Mouse (Mus musculus): ENCODE results near the gene Atxn7l3.

Gene Atxn7l3

GRCm38 (mm10) chr11:102294887-102295597 lies 1.4 kb downstream of the Atxn7l3 start:
- peak; percentile 85 for DNase-seq (ENCODE audit: low read depth, low spot score)

DNA sequence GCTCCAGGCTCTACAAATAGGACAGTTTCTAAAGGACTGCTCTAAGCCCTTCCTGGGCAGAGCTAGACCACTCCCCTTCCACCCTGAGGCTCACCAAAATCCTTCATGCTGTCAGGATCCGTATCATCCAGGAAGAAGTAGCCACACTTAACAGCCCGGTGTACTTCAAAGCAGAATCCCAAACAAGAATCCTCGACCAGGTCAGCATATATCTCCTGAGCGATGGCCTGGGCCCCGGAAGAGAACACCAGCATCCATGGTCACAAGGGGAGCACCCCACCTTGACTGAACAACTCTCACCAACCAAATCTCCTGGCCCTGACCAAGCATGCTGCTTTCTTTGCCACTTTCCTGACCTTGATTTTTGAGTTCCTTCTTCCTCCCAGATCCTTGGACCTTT lies 2.0 kb downstream of the Atxn7l3 start:
- no peak for DNase-seq (ENCODE audit: low read depth, low spot score)

DNA sequence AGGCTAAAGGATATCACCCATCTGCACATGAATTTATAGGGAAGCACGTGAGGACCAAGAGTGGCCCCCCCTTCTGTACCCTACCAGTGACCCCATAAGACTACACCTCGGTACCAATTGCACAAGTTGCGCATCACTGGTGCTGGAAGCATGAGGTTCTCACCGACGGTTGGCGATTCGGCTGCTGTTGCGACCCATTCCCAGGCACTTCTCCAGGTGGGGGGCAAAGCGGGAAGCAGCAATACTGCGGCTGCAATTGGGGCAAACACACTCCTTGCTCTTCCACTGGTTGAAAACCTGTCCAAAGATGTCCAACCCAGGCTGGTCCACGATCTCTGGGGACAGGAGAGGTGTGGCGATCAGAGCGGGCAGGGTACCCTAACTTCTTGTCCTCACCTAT lies 2.5 kb downstream of the Atxn7l3 start:
- DNase-seq (ENCODE audit: low read depth, low spot score) = no peak

GRCm38 (mm10) chr11:102291051-102291535 lies 5.3 kb downstream of the Atxn7l3 start:
- no peak for DNase-seq (ENCODE audit: low read depth, low spot score)

DNA sequence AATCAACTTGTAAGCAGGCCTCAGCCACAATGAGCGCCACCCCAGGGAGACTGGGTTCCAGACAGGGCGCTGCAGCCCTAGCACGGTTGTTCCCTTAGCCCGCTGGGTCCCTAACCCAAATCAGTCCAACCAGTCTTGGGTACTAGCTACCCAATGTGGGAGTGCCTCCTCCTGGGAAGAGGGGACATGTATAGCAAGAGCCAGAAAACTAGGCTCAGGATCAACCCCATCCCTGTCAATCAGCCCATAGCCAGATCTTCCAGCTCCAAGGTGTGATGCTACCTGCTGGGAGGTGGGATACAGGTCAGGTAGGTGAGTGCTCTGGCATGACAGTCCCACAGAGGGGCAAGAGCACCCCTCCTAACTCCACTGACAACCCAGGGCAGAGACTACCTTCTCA lies 6.3 kb downstream of the Atxn7l3 start:
- DNase-seq (ENCODE audit: low read depth, low spot score) = no peak

DNA sequence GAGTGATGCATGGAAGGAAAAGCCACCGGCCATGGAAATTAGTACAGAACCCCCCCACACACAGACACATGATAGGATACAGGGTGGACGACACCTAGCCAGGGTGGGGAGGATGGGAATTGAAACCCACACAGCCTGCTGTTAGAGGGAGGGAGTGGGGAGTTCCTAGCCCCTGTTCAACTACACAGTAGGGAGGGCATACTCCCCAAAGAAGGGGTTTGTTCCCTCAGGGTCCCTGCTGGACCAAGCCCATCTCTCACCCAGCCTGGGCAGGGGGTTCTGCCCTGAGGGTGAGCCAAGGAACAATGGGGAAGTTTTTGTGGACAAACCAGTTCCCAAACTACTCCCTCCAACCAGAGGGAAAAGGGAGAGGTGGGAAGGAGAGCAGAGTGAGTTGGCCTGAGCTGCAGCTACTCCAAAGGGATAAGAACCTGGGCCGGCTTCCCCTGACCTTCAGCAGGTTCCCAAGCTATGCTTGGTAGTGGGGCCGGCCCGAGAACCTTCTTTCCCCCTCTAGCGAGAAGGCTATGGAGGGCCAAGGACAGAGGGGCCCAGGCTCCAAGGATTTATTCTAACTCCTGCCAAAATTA lies 6.8 kb downstream of the Atxn7l3 start:
- no peak for DNase-seq (ENCODE audit: low read depth, low spot score)

GRCm38 (mm10) chr11:102288913-102289312 lies 7.5 kb downstream of the Atxn7l3 start:
- DNase-seq (ENCODE audit: low read depth, low spot score) = no peak

GRCm38 (mm10) chr11:102288027-102288804 lies 8.2 kb downstream of the Atxn7l3 start:
- no peak for DNase-seq (ENCODE audit: low read depth, low spot score)

GRCm38 (mm10) chr11:102287485-102287884 lies 8.9 kb downstream of the Atxn7l3 start:
- no peak for DNase-seq (ENCODE audit: low read depth, low spot score)

DNA sequence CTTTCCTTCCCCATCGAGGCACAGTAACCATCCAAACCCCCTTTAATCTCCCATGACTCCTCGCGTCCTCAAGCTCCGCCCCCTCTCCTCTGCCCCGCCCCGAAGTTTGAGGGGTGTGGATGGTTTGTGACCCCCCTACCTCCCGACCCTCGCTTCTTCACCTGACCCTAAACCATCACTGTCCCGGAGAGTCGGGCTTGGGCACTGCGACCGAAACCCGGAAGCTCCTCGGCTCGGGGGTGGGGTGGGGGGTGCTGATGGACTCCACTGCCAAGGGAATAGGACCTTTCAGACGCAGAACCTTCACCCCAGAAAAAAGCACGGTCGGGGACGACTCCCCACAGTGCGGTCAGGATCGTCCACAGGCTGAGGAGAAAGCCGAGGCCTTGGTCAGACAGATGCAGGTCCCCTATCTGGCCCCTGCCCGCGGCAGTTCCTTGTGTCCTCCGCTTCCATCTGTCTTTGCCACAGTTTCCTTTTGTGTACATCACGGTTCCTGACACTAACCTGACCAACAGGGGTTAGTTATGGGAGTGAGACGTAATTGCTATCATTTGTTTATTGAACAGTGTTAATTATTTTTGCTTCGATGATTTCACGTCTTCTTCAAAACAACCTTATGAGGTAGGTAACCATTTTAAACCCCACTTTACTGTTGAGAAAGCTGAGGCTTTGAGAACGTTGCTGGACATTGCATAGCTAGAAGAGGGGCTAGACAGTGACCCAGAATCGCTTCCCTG lies 11.2 kb downstream of the Atxn7l3 start:
- DNase-seq (ENCODE audit: low read depth, low spot score) = no peak

DNA sequence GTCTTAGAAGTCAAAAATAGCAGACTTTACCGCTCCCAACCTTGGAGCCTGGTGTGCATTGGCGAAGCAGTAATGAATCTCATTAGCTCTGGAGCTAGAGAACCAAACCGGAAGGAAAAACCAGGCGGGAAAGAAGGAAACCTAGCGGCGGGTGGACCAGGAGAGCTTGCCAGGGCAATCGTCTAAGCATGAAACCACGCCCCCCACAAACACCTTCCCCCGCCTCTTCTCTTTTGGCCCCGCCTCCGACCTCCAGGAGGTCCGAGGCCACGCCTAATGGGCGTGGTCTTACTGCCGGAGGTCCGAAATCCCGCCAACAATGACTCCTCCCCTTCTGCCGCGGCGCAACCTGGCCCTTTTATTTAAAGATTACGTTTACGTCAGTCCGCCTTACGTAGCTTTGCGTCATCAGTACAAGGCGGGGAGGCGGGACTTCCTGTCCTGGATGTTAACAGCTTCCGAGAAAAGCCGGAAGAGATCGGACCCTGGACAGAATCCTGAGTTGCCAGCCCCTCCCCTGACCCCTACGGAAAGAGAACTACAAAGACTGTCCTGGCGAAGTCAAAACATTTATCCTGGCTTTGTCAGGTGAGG lies 11.8 kb downstream of the Atxn7l3 start, which contains the start of gene Tmub2:
Tmub2 (plus strand) TSS at position 431 of the 594 bp plus-strand sequence.
- peak; percentile 100 for DNase-seq (ENCODE audit: low read depth, low spot score)

- DNase-seq (ENCODE audit: low read depth, low spot score) = peak; percentile 80
Observed at GRCm38 (mm10) chr11:102283922-102284321, 12.5 kb downstream of the Atxn7l3 start.

DNA sequence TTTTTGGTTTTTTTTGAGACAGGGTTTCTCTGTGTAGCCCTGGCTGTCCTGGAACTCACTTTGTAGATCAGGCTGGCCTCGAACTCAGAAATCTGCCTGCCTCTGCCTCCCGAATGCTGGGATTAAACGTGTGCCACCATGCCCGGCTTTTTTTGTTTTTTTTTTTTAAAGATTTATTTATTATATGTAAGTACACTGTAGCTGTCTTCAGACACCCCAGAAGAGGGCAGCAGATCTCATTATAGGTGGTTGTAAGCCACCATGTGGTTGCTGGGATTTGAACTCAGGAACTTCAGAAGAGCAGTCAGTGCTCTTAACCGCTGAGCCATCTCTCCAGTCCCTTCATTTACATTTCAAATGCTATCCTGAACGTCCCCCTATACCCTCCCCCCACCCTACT lies 16.2 kb downstream of the Atxn7l3 start:
- peak; percentile 59 for DNase-seq (ENCODE audit: low read depth, low spot score)

DNA sequence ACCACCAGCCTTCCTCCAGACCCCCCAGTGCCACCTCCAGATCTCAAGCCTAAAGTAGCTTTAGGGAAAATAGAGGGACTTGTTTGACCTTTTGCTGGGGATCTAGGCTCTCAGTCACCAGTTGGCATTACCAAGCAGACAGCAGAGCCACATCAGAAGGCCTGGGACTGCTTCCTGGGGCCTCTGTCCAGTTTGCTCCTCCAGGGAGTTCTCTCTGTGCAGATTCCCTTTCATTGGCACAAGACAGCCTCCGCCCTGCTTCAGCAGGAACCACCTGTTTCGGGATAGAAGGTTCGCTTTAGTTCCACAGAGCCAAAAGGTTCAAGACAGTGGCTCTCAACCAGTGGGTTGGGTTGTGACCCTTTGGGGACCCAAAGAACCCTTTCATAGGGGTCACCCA lies 16.8 kb downstream of the Atxn7l3 start:
- no peak for DNase-seq (ENCODE audit: low read depth, low spot score)

DNA sequence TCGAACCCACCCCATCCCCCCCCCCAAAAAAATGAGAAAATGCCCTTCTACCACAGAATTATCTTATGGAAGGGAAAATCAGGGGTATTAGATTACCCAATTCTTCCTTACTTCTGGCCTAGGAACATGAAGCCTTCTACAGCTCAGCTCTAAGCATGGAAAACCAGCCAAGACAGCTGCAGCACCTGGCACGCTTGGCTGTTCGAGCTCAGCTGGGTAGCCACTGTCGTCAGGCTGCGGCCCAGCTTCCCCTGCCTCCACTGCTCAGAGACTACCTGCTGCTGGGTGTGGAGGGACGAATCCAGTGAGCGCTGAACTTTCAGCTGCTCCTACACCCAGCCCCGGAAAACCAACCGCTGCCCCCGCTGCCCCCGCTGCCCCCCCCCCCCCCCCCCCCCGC lies 18.7 kb downstream of the Atxn7l3 start:
- no peak for DNase-seq (ENCODE audit: low read depth, low spot score)

DNA sequence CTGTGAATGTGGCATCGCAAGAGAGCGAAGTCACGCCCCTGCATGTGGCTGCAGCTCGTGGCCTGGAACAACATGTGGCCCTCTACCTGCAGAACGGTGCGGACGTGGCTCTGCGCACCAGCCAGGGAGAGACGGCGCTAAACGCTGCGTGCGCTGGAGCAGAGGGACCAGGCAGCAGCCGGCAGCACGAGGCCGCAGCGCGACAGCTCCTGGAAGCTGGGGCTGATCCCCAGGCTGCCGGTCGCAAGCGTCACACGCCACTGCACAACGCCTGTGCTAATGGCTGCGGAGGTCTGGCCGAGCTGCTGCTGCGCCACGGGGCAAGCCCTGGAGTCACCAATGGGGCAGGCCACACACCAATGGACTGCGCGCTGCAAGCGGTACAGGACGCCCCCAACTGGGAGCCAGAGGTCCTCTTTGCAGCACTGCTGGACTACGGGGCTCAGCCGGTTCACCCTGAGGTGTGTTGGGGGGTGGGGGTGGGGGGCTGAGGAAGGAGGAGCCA lies 20.0 kb downstream of the Atxn7l3 start:
- DNase-seq (ENCODE audit: low read depth, low spot score) = peak; percentile 72

- DNase-seq (ENCODE audit: low read depth, low spot score) = no peak
Observed at GRCm38 (mm10) chr11:102268520-102269244, 27.7 kb downstream of the Atxn7l3 start, which contains the start of gene Asb16. Gene Asb16, plus strand, starts transcription at chr11:102268743.

DNA sequence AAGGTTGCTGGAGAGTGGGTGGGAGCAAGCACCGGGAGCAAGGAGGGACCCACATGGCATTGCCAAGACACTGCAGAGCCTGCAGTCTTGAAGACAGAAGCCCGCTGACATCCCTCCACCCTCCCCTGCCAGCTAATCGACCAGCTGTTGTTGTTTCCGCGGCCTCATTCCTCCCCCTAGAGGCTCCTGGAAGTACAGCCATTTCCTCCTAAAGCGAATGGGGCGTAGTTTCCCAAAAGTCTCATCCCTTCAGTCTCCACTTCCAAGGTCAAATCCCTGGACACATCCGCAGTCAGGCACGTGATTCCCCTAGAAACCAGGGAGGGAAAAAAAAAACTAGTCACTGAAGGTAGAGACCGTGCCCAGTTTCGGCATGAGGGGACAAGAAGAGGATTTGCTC lies 29.0 kb downstream of the Atxn7l3 start:
- DNase-seq (ENCODE audit: low read depth, low spot score) = peak; percentile 96

DNA sequence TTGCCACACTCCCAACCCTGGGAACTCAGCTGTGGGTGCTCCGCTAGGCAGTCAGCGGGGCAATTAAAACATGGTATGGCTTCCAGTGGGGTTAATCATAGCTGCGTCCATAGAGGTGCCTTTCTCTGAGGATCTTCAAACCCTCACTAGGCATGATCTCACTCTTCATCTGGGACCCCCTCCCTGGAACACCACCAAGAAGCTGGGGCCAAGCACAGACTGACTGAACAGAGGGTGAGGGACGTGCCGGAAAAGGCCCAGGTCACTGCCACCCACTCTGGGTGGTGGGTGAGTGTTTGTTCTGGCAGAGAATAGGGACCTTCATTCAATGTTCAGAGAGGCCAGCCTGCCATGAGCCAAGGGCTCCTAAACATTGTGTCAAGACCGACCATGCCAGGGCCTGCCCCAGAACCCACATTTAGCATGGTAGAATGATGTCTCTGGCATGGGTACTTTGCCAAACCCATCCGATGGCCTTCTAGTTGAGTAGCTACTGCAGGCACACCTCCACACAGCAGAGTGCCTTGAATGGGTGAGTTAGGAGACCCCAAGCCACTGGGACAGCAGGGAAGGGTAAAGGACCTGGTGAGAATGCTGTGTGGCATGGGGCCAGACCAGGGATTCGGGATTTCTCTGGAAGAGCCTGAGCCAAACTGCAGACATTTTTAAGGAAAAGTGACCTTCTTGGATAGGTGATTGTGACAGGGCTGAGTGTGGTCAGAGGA lies 29.6 kb downstream of the Atxn7l3 start:
- no peak for DNase-seq (ENCODE audit: low read depth, low spot score)

- no peak for DNase-seq (ENCODE audit: low read depth, low spot score)
Observed at GRCm38 (mm10) chr11:102265816-102266215, 30.6 kb downstream of the Atxn7l3 start.
